In the genomic region with DNA sequence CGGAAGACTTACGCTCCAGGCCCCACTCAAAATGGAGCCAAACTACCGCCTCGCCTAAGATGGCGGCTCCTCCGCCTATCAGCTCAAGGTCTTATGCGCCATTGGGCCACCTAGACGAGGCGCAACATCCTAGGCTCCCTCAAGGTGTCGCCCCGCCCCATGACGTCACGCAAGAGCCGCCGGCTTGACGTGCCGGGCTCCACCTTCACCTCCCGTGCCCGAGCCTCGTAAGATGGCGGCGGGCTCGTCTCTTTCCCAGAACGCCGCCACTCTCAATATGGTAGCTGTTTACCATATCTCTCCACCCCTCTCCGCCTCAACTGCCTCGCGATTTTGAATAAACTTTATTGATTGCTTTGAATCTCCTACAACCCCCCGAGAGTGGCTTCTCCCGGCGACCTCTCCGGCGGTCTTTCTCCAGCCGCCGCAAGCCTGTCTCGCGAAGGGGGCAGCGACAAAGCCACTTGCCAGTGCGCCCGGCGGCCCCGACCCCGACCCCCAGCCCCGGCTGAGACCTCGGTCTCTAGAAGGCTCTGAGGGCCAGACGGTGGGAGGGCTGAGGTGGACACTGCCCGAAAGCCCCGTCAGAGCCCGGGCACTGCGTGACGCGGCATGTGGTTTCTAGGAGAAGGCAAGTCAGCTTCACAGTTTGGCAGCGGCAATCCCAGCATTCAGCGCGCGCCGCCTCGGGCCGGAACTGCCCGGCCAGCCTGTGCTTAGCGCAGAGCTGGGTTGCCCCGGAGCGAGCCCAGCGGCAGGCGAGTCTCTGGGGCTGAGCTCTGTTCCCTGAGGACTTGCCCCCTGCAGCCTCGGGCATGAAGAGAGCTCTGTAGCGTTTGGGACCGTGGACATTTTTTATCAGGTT, we compare ENCODE assay signal across 8 mouse cellular contexts. TPM values are rescaled to one million over a fixed set of nuclear protein-coding genes. Genes with fewer than 3 reads are reported as not detected.
A peak's percentile ranks its signal among the peaks of the same experiment; 100 is the strongest.
DNase-seq lines count a peak whose midpoint lies in the region; ATAC-seq and TF ChIP-seq lines count a peak whose summit lies in the region.

A gene (plus strand): TSS at position 215 of the 865 bp plus-strand sequence.

- DNase-seq in ES-E14 (ENCODE audit: low read depth, low spot score): peak; percentile 83
- DNase-seq in cerebellum, adult 11-12 months: peak; percentile 97
- peak; percentile 92 for DNase-seq in heart, postnatal 25 days (ENCODE audit: low spot score)
- DNase-seq in layer of hippocampus, adult 18-20 months (ENCODE audit: low spot score in 2 of 2): peak; percentile 92 to 96
- DNase-seq in lung, adult 2 months: peak; percentile 88
- DNase-seq in thymus, adult 18-20 months: peak; percentile 89 to 93

- H3K27ac ChIP-seq in ES-E14 (ENCODE audit: insufficient read depth, low read depth, low read length, poor library complexity, severe bottlenecking): peak within 1 kb of the TSS; percentile 96
- H3K27ac ChIP-seq in forebrain, embryonic 15.5 days (replicated peaks): peak within 1 kb of the TSS; percentile 99

- H3K9me3 ChIP-seq in ES-E14 (ENCODE audit: control insufficient read depth, insufficient read depth, low read depth, low read length): no peaks in the 10 kb centered on the region
- no peaks in the 10 kb centered on the region for H3K9me3 ChIP-seq in forebrain, embryonic 15.5 days

- WGBS in forebrain, embryonic 15.5 days: 23% methylated on average over 68 of the region's 68 CpGs
- WGBS in lung, adult 2 months: 28% methylated on average over 68 of the region's 68 CpGs

- intact Hi-C loops in heart, postnatal 25 days (cut with DNase I): loop anchor here (10.0 kb wide), 1 partner anchor 294 kb away; no protein-coding TSS in a partner anchor

- in situ Hi-C loops in ES-E14 (cut with MboI; ENCODE audit: low sequenced_read_pairs in 2 of 2, unreplicated experiment in 2 of 2): no loop called here

- no peaks in the 10 kb centered on the region for H3K36me3 ChIP-seq in ES-E14 (ENCODE audit: control insufficient read depth, insufficient read depth, low read length, poor library complexity, severe bottlenecking)
- H3K36me3 ChIP-seq in forebrain, embryonic 15.5 days: no peaks in the 10 kb centered on the region

- H3K4me3 ChIP-seq in ES-E14 (ENCODE audit: insufficient read depth in 1 of 2, low read depth in 1 of 2, low read length in 2 of 2, poor library complexity in 1 of 2, severe bottlenecking in 1 of 2): peak within 1 kb of the TSS; percentile 92 to 96
- peak within 1 kb of the TSS; percentile 64 for H3K4me3 ChIP-seq in forebrain, embryonic 15.5 days
- peak within 1 kb of the TSS; percentile 88 for H3K4me3 ChIP-seq in lung, adult 2 months (replicated peaks; ENCODE audit: extremely low read depth, low read depth, low read length)

- H3K4me2 ChIP-seq in forebrain, embryonic 15.5 days (replicated peaks): peak within 1 kb of the TSS; percentile 62

- peak; percentile 98 for ATAC-seq in forebrain, embryonic 15.5 days (replicated peaks)
- peak; percentile 89 for ATAC-seq in neutrophil, adult 5-6 weeks (ENCODE audit: extremely low read depth, insufficient number of reproducible peaks, low FRiP score, poor library complexity, severe bottlenecking)

- H3K27me3 ChIP-seq in forebrain, embryonic 15.5 days: no peaks in the 10 kb centered on the region

- H3K4me1 ChIP-seq in ES-E14 (ENCODE audit: control insufficient read depth in 2 of 2, insufficient read depth in 2 of 2, low read length in 2 of 2, poor library complexity in 1 of 2): peaks cover 0 to 2% of the 10 kb centered on the region in 2 experiments; a peak in 2 of 4 replicates
- peaks cover 7% of the 10 kb centered on the region; the same call in 1 of the 2 replicates for H3K4me1 ChIP-seq in forebrain, embryonic 15.5 days
- H3K4me1 ChIP-seq in lung, adult 2 months (ENCODE audit: control insufficient read depth, insufficient read depth, low read length): no peaks in the 10 kb centered on the region

- TF ChIP-seq POLR2A in lung, adult 2 months (IDR thresholded peaks at IDR 0.05; ENCODE audit: borderline replicate concordance, extremely low read depth, low read depth, low read length): peak; percentile 78; the same call in 1 of the 2 replicates

- peak within 1 kb of the TSS; percentile 91 for H3K9ac ChIP-seq in ES-E14 (ENCODE audit: insufficient read depth, low read depth, low read length, poor library complexity, severe bottlenecking)
- peak within 1 kb of the TSS; percentile 65 for H3K9ac ChIP-seq in forebrain, embryonic 15.5 days (replicated peaks)

- no peak for TF ChIP-seq CTCF in lung, adult 2 months (IDR thresholded peaks at IDR 0.05; ENCODE audit: insufficient read depth, low read length)

TF ChIP-seq in ES-E14, 5 proteins besides CTCF, POLR2A, EP300 and RAD21:
- TF ChIP-seq CHD2 (IDR thresholded peaks at IDR 0.05; ENCODE audit: low read depth, low read length): no peak
- TF ChIP-seq ZC3H11A (IDR thresholded peaks at IDR 0.05; ENCODE audit: borderline replicate concordance, low read depth, low read length): peak; percentile 58; the same call in 1 of the 2 replicates

RNA-seq across cellular contexts. Expression of the gene that starts here (rescaled TPM):
- 12.9 and 13.3 TPM in 2 replicates for total RNA-seq in ES-E14 (2012; rRNA removed)
- 19.5 and 21.4 TPM in 2 replicates for polyA plus RNA-seq in forebrain, embryonic 15.5 days (2015; fragmentation: Nextera tagmentation; extraction: Ambion mirVana)
- 10 to 100 TPM; 16.4 TPM for total RNA-seq in heart, postnatal 25 days (2021)
- 10 to 100 TPM; 28.8 to 34.3 TPM for total RNA-seq in layer of hippocampus, adult 18-20 months (2021)
- polyA plus RNA-seq in lung, adult 2 months (2012; rRNA removed): 8.6 and 11.0 TPM in 2 replicates
- 49.4 and 60.2 TPM in 2 replicates for total RNA-seq in neutrophil, adult 5-6 weeks (2017)

Comparison
In these comparisons a context has a peak if more than half of its experiments do, and no peak if none do; other contexts are left out.
1. Peak in every context shown above with its lines: DNase-seq, ATAC-seq, H3K4me3 ChIP-seq and H3K27ac ChIP-seq.